Mouse (Mus musculus): ENCODE data around the gene Pycr2. TPM values are rescaled to one million over a fixed set of nuclear protein-coding genes. Genes with fewer than 3 reads are reported as not detected.

Gene Pycr2
- polyA plus RNA-seq, 1 experiment from 2014 or later, result 99.6 TPM

DNA sequence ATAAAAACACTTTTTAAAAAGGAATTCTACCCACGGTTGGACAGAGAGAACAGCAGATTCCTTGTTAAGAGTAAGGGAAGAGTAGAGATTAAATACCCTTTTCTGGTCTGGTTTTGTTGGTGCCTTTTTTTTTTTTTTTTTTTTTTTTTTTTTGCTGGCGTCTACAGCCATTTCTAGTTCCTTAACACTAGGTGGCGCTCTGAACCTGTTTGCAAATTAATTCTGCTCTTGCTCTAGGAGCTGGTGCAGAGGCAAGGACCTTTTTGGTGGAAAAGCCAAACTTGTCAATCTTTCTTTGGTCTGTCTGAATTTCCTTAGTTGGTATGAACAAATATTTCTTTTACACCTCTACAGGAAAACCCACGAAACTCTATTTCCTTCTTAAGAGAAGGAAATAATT, 3.0 kb upstream of the Pycr2 start:
- Histone ChIP-seq H3K36me3 (ENCODE audit: control insufficient read depth, insufficient read depth, low read length) (no peaks in the 10 kb centered on the region), H3K4me1 (ENCODE audit: control insufficient read depth, insufficient read depth, low read length) (peaks cover 9% of the 10 kb centered on the region; the same call in 1 of the 2 replicates), H3K4me3 (replicated peaks; ENCODE audit: low read length) (no peak overlapping the region), H3K27ac (ENCODE audit: low read length) (no peak overlapping the region), H3K27me3 (ENCODE audit: control insufficient read depth, insufficient read depth, low read length) (no peaks in the 10 kb centered on the region), H3K9me3 (replicated peaks; ENCODE audit: control insufficient read depth, low read length) (no peaks in the 10 kb centered on the region), H3K4me2 (ENCODE audit: low read depth, low read length) (no peak overlapping the region), H3K9ac (ENCODE audit: low read length) (no peak overlapping the region)
- WGBS, result 1% methylated on average over 4 of the region's 4 CpGs
- no peak for ATAC-seq (ENCODE audit: insufficient read depth, low FRiP score)

DNA sequence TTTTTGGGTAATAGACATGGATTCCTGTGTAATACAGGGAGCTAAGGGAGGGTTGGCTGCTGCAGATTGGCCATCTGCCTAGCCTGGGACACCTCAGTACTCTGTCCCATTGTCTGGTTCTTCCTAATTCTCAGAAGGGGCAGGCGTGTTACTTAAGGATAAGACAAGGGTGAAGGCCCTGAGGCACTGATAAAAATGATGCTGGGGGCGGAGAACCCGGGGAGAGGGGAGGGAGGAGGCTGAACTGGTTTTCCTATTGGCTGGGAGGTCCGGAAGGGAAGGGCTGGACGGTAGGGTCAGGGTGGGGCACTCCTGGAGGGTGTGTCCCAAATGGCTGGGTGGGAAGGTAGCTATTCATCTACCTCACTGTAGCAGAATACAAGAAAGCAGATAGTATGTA, 1.2 kb upstream of the Pycr2 start:
- no peak overlapping the region for H3K4me2 ChIP-seq (ENCODE audit: low read depth, low read length)
- peak; percentile 26 for ATAC-seq (ENCODE audit: insufficient read depth, low FRiP score)
- H3K9ac ChIP-seq (ENCODE audit: low read length), result no peak overlapping the region
- H3K27me3 ChIP-seq (ENCODE audit: control insufficient read depth, insufficient read depth, low read length), result no peaks in the 10 kb centered on the region
- peaks cover 9% of the 10 kb centered on the region; the same call in 1 of the 2 replicates for H3K4me1 ChIP-seq (ENCODE audit: control insufficient read depth, insufficient read depth, low read length)
- H3K4me3 ChIP-seq (replicated peaks; ENCODE audit: low read length), result no peak overlapping the region
- WGBS, result 27% methylated on average over 5 of the region's 5 CpGs
- peaks cover 4% of the 10 kb centered on the region; the same call in 1 of the 2 replicates for H3K36me3 ChIP-seq (ENCODE audit: control insufficient read depth, insufficient read depth, low read length)
- H3K27ac ChIP-seq (ENCODE audit: low read length), result no peak overlapping the region
- H3K9me3 ChIP-seq (replicated peaks; ENCODE audit: control insufficient read depth, low read length), result no peaks in the 10 kb centered on the region

DNA sequence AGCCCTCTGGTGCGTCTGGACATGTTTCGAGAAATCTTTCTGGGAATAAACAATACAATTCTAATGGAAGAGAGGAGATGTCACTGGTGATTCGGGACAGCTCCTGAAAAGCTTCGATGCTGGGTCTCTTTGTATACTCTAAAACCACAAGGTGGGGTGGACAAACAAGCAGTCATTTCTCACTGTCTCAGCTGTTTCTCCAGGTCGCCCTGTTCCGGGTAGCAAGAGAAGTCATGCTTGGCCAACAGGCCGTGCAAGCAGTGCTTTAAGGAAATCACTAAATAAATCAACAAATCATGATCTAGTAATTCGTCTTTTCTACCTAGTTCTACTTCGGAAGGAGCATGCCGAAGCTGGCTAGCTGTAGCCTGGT, 441 bp upstream of the Pycr2 start:
- ATAC-seq (ENCODE audit: insufficient read depth, low FRiP score), result peak; percentile 12; the same call in 1 of the 2 replicates
- Histone ChIP-seq H3K4me2 (ENCODE audit: low read depth, low read length) (peak overlapping the region; percentile 59), H3K27ac (ENCODE audit: low read length) (peak overlapping the region; percentile 87), H3K4me1 (ENCODE audit: control insufficient read depth, insufficient read depth, low read length) (peaks cover 9% of the 10 kb centered on the region; the same call in 1 of the 2 replicates), H3K36me3 (ENCODE audit: control insufficient read depth, insufficient read depth, low read length) (peaks cover 4% of the 10 kb centered on the region; the same call in 1 of the 2 replicates), H3K27me3 (ENCODE audit: control insufficient read depth, insufficient read depth, low read length) (no peaks in the 10 kb centered on the region), H3K9ac (ENCODE audit: low read length) (peak overlapping the region; percentile 68), H3K4me3 (replicated peaks; ENCODE audit: low read length) (peak overlapping the region; percentile 78), H3K9me3 (replicated peaks; ENCODE audit: control insufficient read depth, low read length) (no peaks in the 10 kb centered on the region)
- 25% methylated on average over 10 of the region's 10 CpGs for WGBS

DNA sequence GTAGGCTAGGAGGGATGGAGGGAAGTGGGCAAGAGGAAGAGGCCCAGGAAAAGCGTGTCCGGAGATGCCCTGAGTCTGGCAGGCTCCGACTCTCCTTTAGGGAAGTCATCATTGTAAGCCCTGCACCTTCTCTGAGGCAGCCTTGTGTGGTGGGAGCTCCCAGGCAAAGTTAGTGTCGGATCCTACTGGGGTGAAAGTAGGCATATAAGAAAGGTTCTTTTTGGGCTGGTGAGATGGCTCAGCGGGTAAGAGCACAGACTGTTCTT, 655 bp downstream of the Pycr2 start:
- peak overlapping the region; percentile 78 for H3K4me3 ChIP-seq (replicated peaks; ENCODE audit: low read length)
- H3K27me3 ChIP-seq (ENCODE audit: control insufficient read depth, insufficient read depth, low read length), result no peaks in the 10 kb centered on the region
- H3K9ac ChIP-seq (ENCODE audit: low read length), result peak overlapping the region; percentile 85
- H3K27ac ChIP-seq (ENCODE audit: low read length), result peak overlapping the region; percentile 83
- H3K36me3 ChIP-seq (ENCODE audit: control insufficient read depth, insufficient read depth, low read length), result peaks cover 4% of the 10 kb centered on the region; the same call in 1 of the 2 replicates
- peak overlapping the region; percentile 87 for H3K4me2 ChIP-seq (ENCODE audit: low read depth, low read length)
- H3K4me1 ChIP-seq (ENCODE audit: control insufficient read depth, insufficient read depth, low read length), result peaks cover 9% of the 10 kb centered on the region; the same call in 1 of the 2 replicates
- no peak for ATAC-seq (ENCODE audit: insufficient read depth, low FRiP score)
- 5% methylated on average over 5 of the region's 5 CpGs for WGBS
- H3K9me3 ChIP-seq (replicated peaks; ENCODE audit: control insufficient read depth, low read length), result no peaks in the 10 kb centered on the region

DNA sequence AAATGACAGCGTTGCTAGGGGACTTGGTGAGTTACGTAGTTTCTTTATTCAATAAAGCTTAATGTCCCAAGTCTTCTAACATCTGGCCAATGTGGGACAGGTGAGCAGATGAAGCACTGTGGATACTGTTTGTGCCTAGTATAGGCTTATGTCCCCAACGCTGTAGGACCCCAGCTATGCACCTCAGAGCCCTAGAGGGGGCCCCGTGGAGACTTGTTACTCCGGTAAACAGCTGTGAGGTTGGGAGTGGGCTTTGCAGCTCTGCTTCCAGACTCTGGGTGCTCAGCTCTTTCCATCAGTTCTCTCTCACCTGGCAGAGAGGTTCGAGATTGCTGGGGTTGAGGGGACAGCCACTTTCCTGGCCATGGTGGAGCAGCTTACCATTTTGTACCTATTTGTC, 1.2 kb downstream of the Pycr2 start:
- no peaks in the 10 kb centered on the region for H3K27me3 ChIP-seq (ENCODE audit: control insufficient read depth, insufficient read depth, low read length)
- H3K4me1 ChIP-seq (ENCODE audit: control insufficient read depth, insufficient read depth, low read length), result peaks cover 9% of the 10 kb centered on the region; the same call in 1 of the 2 replicates
- H3K9me3 ChIP-seq (replicated peaks; ENCODE audit: control insufficient read depth, low read length), result no peaks in the 10 kb centered on the region
- H3K36me3 ChIP-seq (ENCODE audit: control insufficient read depth, insufficient read depth, low read length), result peaks cover 4% of the 10 kb centered on the region; the same call in 1 of the 2 replicates
- H3K4me2 ChIP-seq (ENCODE audit: low read depth, low read length), result peak overlapping the region; percentile 87
- no peak for ATAC-seq (ENCODE audit: insufficient read depth, low FRiP score)
- 55% methylated on average over 6 of the region's 6 CpGs for WGBS
- H3K9ac ChIP-seq (ENCODE audit: low read length), result peak overlapping the region; percentile 85
- H3K27ac ChIP-seq (ENCODE audit: low read length), result no peak overlapping the region
- peak overlapping the region; percentile 78 for H3K4me3 ChIP-seq (replicated peaks; ENCODE audit: low read length)

DNA sequence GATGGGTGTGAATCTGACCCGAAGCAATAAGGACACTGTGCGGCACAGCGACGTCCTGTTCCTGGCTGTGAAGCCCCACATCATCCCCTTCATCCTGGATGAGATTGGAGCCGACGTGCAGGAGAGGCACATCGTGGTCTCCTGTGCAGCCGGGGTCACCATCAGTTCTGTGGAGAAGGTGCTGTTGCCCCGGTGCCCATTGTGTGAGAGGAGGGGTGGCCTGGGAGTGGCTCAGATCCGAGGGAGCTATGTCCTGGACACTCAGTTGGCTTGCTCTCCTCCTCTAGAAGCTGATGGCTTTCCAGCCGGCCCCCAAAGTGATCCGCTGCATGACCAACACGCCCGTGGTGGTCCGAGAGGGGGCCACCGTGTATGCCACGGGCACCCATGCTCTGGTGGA, 1.8 kb downstream of the Pycr2 start:
- H3K4me3 ChIP-seq (replicated peaks; ENCODE audit: low read length), result no peak overlapping the region
- no peak overlapping the region for H3K4me2 ChIP-seq (ENCODE audit: low read depth, low read length)

DNA sequence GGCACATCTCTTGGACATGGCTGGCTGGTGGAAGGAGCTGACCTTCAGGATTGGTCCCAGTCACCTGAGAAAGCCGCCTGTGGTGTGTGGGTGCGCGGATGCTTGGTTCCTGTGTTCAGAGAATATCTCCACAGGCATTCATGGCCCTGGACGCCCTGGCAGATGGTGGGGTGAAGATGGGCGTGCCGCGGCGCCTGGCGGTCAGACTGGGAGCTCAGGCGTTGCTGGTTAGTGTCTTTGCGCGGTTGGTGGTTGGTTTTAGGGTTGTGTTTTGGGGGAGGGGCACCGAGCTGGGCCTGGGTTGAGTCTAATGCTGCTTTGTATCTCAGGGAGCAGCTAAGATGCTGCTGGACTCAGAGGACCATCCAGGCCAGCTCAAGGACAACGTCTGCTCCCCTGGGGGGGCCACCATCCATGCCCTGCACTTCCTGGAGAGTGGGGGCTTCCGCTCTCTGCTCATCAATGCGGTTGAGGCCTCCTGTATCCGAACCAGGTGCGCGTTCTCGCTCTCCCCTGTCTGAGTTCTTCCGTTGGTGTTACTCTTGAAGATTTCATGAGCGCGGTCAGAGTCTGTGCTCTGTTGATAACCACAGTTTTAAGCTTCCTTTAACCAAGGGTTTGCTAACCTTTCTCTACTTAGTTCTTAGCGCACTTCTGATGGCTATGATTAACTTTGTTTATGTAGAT, 2.5 kb downstream of the Pycr2 start:
- no peak overlapping the region for H3K9ac ChIP-seq (ENCODE audit: low read length)
- H3K27ac ChIP-seq (ENCODE audit: low read length), result no peak overlapping the region
- H3K27me3 ChIP-seq (ENCODE audit: control insufficient read depth, insufficient read depth, low read length), result no peaks in the 10 kb centered on the region
- peaks cover 4% of the 10 kb centered on the region; the same call in 1 of the 2 replicates for H3K36me3 ChIP-seq (ENCODE audit: control insufficient read depth, insufficient read depth, low read length)
- no peak overlapping the region for H3K4me3 ChIP-seq (replicated peaks; ENCODE audit: low read length)
- H3K4me1 ChIP-seq (ENCODE audit: control insufficient read depth, insufficient read depth, low read length), result peaks cover 9% of the 10 kb centered on the region; the same call in 1 of the 2 replicates
- H3K9me3 ChIP-seq (replicated peaks; ENCODE audit: control insufficient read depth, low read length), result no peaks in the 10 kb centered on the region
- ATAC-seq (ENCODE audit: insufficient read depth, low FRiP score), result no peak
- WGBS, result 89% methylated on average over 24 of the region's 24 CpGs
- no peak overlapping the region for H3K4me2 ChIP-seq (ENCODE audit: low read depth, low read length)

More for the DNA sequence above, 1.8 kb downstream of the Pycr2 start:
- H3K9me3 ChIP-seq (replicated peaks; ENCODE audit: control insufficient read depth, low read length), result no peaks in the 10 kb centered on the region
- ATAC-seq (ENCODE audit: insufficient read depth, low FRiP score), result no peak
- peaks cover 4% of the 10 kb centered on the region; the same call in 1 of the 2 replicates for H3K36me3 ChIP-seq (ENCODE audit: control insufficient read depth, insufficient read depth, low read length)
- 93% methylated on average over 17 of the region's 17 CpGs for WGBS
- H3K27me3 ChIP-seq (ENCODE audit: control insufficient read depth, insufficient read depth, low read length), result no peaks in the 10 kb centered on the region
- peaks cover 9% of the 10 kb centered on the region; the same call in 1 of the 2 replicates for H3K4me1 ChIP-seq (ENCODE audit: control insufficient read depth, insufficient read depth, low read length)
- no peak overlapping the region for H3K27ac ChIP-seq (ENCODE audit: low read length)
- no peak overlapping the region for H3K9ac ChIP-seq (ENCODE audit: low read length)

DNA sequence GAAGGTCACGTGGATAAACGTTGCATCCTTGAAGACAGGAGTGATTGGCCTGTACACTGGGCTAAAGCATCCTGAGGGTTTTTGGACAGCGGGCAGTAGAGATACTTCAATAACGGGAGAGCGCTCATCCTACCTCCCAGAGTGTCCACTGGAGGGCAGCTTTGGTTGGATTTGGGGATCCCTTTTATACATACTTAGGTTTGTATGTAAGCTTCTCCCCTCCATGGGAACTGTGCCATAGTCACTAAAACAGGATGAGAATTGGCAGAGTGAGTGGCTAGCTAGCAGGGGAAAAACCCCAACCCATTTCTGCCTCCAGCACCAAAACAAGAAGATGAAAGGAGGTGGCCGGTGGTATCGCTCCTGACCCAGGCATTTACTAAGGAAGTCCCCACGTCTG, 7.0 kb downstream of the Pycr2 start:
- 43% methylated on average over 8 of the region's 8 CpGs for WGBS
- Histone ChIP-seq H3K4me3 (replicated peaks; ENCODE audit: low read length) (no peak overlapping the region), H3K4me2 (ENCODE audit: low read depth, low read length) (peak overlapping the region; percentile 34), H3K27me3 (ENCODE audit: control insufficient read depth, insufficient read depth, low read length) (no peaks in the 10 kb centered on the region), H3K9me3 (replicated peaks; ENCODE audit: control insufficient read depth, low read length) (no peaks in the 10 kb centered on the region), H3K9ac (ENCODE audit: low read length) (no peak overlapping the region), H3K27ac (ENCODE audit: low read length) (no peak overlapping the region), H3K4me1 (ENCODE audit: control insufficient read depth, insufficient read depth, low read length) (no peaks in the 10 kb centered on the region), H3K36me3 (ENCODE audit: control insufficient read depth, insufficient read depth, low read length) (peaks cover 4% of the 10 kb centered on the region; the same call in 1 of the 2 replicates)
- ATAC-seq (ENCODE audit: insufficient read depth, low FRiP score), result peak; percentile 57; the same call in 1 of the 2 replicates

DNA sequence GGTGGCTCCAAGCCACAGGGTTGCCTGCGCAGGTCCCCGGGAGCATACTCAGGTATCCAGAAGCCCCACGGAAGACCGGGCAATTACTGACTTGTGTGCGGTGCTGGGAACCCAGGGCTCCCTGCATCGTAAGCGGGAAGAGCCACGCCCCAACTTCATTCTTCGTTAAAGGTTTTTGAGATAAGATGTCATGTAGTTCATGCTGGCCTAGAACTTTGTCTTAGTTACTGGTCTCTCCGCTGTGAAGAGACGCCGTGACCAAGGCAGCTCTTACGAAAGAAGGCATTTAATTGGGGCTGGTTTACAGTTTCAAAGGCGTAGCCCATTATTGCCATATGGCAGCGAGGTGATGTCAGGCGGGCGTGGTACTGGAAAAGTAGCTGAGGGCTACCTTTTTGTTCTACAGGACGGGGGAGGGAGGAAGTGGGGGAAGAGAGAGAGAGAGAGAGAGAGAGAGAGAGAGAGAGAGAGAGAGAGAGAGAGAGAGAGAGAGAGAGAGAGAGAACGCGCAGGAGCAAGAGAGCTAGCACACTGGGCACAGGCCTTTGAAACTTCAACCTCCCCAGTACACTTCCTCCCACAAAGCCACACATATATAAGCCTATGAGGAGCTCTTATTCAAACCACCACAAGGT, 7.7 kb downstream of the Pycr2 start:
- H3K4me3 ChIP-seq (replicated peaks; ENCODE audit: low read length), result no peak overlapping the region
- H3K9me3 ChIP-seq (replicated peaks; ENCODE audit: control insufficient read depth, low read length), result no peaks in the 10 kb centered on the region
- no peak for ATAC-seq (ENCODE audit: insufficient read depth, low FRiP score)
- no peak overlapping the region for H3K9ac ChIP-seq (ENCODE audit: low read length)
- 48% methylated on average over 20 of the region's 20 CpGs for WGBS
- H3K36me3 ChIP-seq (ENCODE audit: control insufficient read depth, insufficient read depth, low read length), result peaks cover 4% of the 10 kb centered on the region; the same call in 1 of the 2 replicates
- peak overlapping the region; percentile 34 for H3K4me2 ChIP-seq (ENCODE audit: low read depth, low read length)
- no peaks in the 10 kb centered on the region for H3K27me3 ChIP-seq (ENCODE audit: control insufficient read depth, insufficient read depth, low read length)
- H3K27ac ChIP-seq (ENCODE audit: low read length), result no peak overlapping the region
- no peaks in the 10 kb centered on the region for H3K4me1 ChIP-seq (ENCODE audit: control insufficient read depth, insufficient read depth, low read length)
